Mouse (Mus musculus): ENCODE data around the gene Smarca2.

Gene Smarca2

DNA sequence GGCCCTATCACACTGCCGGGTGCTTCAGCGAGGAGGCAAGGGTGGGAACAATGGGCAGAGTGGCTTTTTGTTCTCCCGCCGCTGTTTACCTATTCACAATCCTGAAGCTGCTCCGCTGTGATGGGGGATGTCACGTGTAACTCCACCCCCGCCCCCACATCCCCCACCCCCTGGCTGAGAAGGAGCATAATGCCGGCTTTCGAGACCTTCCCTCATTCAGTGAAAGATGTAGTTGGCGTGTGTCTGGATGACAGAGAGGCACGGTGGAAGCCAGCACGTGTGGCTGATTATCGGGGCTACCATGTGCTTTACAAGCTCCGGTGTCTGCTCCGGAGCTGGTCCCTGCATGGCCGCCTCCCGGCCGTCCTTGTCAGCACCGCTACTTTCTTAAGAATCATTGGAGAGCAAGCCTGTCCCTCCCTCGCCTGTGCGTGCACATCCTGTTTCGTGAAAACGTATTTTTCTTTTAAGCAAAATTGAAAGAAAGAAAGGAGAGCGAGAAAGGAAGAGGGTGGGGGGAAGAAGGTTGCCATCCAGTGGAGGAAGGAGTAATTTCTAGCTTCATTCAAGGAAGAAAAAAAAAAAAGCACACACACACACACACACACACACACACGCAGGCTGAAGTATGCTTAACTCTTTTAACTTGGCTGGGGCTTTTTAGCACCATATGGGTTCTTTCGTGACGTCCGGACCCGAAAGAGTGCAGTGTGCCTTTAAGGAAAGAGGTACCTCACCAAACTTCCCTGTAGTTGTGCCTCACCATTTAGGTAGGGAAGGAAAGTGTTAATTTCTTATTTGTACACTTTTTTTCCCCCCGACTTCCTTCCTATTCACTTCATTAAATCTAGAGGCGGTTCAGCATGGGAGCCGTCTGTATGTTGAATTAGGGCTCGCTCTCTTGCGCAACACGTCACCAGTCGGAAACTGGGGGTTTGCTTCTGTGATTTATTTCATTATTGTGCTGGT is 143.0 kb downstream of the Smarca2 start:
- no peak for DNase-seq (ENCODE audit: low read depth, low spot score)

DNA sequence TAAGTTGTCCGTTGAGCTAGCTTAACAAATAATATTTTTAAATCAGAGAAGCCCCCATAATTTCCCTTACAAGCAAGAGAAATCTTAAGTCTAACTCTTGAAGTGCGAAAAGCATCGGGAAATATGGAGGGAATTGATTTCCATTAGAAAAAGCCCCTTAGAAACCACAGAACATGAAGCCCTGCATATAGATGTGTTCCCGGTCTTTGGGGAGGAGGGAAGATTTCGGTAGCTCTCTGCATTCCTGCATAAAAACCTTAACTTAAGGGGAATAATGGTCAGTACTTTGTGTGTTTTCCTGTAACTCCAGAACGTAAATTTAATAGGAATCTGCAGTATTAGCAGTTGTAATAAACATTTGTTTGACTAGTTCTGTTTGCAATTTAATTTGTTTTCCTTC is 143.8 kb downstream of the Smarca2 start:
- no peak for DNase-seq (ENCODE audit: low read depth, low spot score)

DNA sequence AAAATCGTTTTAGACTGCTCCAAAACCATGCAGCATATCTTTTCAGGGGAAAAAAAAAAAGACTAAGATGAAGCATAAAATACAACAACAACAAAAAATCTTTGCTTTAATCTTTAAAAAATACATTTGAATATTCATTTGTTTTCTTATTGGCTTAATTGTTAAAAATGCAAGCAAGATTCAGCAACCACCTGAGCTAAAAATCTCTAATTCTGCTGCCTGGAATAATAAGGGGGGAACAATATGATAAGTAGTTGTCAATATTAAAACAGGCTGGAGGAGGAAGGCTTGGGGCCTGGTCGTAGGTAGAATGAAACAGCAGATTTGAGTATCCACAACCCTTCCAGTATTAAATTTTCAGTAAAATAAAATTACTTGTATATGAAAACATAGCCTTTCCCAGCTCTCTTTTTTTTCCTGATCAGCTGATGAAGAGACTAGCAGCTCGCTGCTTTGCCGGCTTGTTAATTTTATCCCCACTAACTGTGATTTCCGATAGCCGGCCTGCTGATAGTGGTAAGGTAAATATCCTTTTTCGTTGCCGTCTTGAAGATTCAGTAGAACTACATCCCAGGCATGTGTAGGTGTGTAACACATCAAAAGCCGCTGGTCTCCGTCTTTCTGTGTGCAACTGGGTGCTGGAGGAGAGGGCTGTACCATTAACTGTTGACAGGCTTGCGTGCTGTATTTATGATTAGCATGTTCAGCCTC is 144.7 kb downstream of the Smarca2 start:
- no peak for DNase-seq (ENCODE audit: low read depth, low spot score)

DNA sequence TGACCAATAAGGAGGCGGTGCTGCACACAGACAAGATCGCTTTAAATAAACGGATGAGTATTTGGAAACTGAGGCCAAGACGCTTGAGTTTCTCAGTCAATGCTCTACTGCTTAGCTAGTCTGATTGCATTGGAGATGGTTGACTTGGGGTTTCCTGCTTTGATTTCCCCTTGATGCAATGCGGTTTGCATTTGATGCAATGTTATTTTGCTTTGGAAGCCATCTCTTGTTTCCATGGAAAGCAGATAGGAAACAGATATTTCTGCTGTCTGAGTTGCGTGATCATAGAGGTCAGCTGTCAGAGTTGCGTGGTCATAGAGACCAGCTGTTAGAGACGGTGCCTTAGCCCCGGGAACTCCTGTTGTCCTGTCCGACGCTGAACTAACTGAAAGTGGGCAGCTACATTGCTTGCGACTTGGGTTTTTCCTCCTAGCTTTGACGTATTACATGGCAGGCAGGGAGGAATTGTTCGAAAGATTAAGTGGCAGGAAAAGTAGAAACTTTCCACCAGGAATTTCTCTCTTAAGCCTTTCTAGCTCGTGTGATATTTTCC is 147.8 kb downstream of the Smarca2 start:
- DNase-seq (ENCODE audit: low read depth, low spot score): no peak

DNA sequence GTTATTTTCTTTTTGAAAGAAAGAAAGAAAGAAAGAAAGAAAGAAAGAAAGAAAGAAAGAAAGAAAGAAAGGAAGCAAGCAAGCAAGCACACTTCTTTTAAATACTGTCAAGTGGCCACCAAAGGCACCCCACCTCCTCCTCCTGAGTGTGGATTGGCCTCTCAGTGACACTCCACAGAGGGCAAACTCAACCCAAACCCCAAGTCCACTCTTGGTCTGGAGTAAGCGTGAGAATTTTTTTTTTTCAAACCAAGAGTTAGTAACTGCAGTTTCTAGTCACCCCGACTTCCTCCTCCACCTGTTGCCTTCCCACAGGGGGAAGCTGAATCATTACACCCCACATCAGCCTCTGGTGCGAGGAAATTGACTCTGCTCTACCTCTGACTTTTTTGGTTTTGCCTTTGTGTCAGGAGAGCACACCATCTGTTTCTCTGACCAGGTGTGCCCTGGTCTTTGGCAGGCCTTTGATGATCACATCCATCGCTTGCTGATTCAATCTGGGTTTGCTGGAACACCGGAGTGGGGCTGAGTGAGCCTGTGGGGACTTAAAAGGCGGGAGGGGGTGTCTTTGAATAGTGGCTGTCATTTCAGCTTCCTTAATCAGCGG is 148.5 kb downstream of the Smarca2 start:
- no peak for DNase-seq (ENCODE audit: low read depth, low spot score)

DNA sequence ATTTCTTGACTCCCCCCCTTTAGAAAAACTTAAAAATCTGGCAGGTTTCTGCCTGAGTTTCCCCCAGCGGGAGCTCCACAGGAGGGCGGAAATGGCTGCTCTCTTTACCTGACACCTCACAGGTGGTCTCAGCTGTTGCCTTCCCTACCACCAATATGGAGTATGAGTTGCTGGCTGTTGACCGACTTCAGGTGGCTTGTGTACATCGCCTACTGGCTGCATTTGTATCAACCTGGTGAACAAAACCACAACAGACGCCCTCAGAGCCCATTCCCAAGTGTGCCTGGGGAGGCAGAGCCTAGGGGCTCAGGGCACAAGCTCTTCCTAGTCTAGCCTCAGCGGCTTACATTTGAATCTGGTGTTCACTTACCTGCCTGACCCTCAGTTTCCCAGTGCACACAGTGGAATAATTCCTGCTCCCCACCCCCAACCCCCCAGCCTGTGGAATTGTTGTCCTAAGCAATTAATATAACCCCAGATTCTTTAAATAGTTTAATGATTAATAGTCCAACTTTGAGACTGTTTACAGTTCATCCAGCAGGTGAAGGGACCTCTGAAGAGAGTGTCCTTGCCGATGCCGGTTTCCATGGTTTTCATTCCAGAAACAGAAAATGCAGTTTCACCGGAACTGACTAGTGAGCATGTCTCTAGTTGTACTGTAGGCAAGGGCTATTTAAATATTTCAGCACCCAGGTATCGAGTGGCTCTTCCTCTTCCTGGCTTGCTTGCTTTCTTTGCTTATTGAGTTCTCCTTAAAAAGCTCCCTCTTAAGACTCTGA is 149.4 kb downstream of the Smarca2 start:
- DNase-seq (ENCODE audit: low read depth, low spot score): no peak

DNA sequence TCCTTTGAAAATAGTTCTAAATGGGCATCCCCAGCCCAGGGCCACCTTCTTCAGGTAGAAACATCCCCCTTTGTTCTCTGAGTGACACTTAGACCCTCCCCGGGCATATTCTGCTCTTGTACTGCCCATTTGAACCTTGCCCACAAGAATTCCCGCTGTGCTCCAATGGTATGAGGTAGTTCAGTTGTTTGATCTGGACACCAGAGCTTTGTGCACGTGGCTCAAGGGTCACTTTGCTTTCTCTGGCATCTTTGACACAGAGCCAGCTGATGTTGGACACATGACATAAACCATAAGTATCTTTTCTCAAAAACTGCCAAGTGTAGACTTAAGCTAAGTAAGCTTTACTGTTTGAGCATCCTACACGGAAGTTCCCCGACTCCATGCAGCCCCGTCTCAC is 151.1 kb downstream of the Smarca2 start:
- DNase-seq (ENCODE audit: low read depth, low spot score): no peak

DNA sequence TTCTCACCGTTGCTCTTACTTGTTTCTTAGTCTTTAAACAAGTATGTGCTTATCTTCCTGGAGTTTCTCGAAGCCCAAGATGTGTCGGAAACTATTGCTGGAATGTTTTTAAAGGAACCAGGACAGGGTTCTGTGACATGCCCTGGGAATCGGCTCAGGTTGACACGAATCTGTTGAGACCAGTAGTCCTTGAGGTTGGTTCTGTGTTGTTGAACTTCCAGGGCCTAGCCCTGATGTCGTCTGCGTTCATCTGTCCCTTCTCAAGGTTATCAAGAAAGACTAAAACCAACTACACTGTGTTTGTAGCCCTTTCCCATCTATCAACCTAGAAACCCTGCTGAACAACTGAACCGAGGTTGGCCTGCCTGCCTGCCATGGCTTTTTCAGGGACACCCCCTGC is 151.5 kb downstream of the Smarca2 start:
- no peak for DNase-seq (ENCODE audit: low read depth, low spot score)

DNA sequence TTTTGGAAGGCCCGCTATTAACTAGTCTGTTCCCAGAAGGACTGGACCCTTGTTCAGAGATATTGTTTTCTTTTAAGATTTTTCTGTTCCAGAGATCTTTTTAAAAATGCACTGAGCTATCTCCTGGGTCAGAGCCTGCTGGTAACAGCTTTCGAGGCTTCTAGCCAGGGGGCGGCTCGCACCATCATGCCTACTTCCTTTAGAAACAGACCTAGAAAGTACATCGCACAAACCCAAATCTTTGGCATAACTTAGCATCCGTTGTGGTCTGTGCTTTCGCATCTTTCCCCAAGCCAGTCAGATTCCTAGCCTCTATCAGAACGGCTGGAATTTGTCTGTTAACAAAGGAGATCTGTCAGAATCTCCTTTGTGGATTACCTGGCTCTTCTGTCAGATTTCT is 153.3 kb downstream of the Smarca2 start:
- DNase-seq (ENCODE audit: low read depth, low spot score): no peak

DNA sequence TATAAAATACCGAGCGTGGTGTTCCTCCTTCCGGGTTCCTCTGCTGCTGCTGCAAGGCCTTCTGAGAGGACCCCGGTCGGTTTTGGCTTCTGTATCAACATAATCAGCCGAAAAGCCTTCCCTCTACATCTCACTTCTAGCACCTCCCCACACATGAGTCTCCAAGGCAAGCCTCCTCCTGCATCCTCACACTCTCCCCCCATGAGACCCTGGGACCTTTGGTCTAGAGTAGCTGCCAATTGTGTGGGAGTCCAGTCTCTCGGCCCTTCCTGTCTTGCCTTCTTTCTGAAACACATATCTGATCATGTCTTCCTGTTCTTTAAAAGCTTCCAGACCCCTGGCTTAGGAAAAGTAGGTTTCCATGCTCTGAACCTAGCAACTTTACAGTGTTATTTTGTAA is 153.8 kb downstream of the Smarca2 start:
- no peak for DNase-seq (ENCODE audit: low read depth, low spot score)

DNA sequence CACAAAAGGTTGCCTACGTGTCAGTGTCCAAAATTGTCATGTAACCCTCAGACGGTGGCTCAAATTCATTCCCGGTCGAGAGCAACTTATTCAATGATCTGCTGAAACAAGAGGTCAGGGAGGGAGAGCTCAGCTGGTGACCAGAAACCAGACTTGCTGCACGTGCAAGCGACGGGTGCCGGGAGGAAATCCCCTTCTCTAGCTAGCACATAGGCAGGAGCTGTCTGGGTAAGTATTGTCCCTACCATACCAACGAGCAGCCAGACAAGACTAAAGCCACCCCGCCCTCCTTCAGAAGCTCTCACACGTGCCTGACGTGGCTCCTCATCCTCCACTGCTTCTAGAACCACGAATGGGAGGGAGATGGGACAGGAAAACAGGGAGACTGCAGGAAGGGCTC is 154.4 kb downstream of the Smarca2 start:
- no peak for DNase-seq (ENCODE audit: low read depth, low spot score)

DNA sequence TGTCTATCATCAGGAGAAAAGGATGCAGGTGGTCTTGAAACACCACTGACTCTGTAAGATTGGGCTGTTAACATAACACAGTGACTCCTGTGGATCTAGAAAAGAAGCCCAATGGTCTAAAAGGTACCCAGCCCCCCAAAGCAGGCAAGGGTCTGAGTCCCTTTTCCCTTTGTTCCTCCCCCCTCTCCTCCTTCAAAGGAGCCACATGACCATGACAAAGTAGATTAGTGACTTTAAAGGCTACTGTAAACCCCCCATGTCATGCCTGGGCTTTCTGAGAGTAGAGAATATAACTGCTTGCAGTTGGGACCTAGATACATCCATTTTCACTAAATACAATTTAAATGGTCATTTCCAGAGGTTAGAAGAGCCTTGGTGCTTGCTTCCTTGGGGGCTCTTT is 156.4 kb downstream of the Smarca2 start:
- no peak for DNase-seq (ENCODE audit: low read depth, low spot score)

DNA sequence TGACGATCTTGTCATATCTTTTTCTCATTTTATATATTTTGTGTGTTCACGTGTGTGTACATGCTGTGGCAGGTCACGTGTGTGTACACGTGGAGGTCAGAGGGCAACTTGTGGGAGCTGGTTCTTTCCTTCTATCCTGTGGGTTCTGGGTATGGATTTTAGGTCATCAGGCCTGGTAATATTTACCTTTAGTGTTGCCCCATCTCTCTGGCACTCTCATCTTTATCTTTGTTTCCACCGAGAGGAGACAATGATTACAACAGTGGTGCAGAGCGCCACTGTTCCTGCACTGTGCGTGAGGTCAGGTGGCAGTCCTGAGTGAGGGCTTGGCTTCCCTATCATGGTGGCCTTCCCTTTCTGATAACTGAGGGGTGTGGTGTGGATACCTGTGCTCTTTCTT is 160.6 kb downstream of the Smarca2 start:
- DNase-seq (ENCODE audit: low read depth, low spot score): no peak

DNA sequence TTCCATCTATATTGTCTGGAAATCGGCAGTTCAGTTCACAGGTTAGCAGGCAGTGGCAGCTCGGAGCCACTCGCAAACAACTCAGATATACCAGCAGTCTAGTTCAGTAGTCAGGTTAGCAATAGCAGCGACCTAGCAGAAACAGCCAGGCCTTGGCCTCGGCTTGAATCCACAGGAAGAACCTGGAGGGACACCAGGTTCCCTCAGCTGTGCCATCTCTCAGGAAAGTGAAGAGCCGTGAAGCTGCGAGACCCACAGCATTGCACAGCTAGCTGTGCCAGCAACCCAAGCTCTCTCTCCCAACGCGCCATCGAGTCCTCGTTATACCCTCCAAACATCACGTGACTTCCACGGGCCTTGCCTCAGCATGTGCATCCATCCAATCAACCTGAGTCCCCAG is 162.6 kb downstream of the Smarca2 start:
- DNase-seq (ENCODE audit: low read depth, low spot score): no peak

DNA sequence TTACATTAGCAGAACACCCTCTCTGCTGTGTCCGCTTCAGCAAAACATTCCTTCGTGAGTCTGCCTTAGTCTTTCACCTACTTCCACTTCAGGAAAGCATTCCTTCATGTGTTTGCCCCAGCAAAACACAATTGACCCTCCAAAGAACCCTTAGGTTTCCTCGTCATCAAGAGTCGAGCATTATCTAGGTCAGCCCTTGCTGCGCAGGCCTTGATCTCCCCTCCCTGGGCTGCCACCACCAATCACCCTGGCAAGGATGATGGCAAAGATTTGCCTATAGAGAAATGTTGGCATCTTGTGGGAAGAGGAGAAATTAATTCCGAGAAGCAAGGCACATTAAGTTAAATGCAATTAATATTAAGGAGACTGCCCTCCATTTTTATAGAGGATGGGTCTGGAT is 163.1 kb downstream of the Smarca2 start:
- no peak for DNase-seq (ENCODE audit: low read depth, low spot score)

DNA sequence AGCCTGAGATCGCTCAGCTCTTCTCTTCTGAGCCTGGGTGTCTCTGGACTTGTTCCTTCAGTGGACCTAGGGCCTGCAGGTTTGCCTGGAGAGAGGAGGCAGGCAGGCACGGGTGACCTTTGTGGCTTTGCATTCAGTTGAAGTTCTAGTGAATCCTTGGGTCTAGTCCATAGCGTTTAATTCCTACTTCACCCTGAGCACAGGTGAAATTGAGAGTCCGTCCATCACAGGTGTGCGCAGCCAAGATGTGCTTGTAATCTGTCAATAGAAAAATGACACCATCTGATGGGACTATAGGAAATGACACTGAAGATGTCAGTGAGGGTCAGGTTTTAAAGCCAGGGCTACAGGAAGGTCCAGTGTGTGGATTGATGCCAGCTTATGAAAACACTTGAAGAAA is 164.0 kb downstream of the Smarca2 start:
- no peak for DNase-seq (ENCODE audit: low read depth, low spot score)

DNA sequence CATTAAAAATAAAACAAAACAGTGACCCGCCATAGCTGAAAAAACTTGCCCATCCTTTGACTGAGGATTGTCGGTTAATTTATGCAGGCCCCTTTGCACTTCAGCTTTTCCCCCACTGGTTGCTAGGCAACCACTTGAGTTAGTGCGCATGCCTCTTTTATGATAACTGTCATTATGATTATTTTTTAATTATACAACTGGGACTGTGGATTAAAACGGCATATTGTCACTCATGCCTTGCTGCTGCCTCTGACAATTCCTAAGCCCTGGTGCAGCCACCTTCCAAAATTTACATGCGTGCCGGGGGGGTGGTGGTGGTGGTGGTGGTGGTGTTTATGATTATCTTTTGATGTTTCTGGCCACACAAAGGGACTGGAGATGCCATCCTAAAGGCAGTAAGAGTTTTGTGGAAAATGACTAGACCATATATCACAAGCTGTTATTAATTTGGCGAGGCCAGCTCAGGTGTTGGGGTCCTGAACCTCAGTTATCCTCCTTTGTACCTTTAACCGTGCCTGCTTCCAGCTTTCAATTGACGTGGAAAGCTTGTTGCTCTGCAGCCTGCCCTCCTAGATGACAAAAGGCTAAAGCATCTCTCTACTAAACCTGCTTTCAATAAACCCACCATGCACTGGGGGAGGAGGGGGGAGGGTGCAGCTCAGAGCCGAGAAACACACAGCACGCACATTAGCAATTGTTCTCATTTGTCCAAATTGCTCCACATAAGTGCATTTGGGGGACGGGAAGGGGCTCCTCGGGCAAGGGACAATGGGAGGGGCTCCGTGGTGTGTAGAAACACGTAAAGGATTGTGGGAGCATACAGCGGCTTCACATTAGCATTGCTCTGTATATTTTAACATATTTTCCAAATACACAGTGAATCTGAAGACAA is 165.0 kb downstream of the Smarca2 start:
- no peak for DNase-seq (ENCODE audit: low read depth, low spot score)

DNA sequence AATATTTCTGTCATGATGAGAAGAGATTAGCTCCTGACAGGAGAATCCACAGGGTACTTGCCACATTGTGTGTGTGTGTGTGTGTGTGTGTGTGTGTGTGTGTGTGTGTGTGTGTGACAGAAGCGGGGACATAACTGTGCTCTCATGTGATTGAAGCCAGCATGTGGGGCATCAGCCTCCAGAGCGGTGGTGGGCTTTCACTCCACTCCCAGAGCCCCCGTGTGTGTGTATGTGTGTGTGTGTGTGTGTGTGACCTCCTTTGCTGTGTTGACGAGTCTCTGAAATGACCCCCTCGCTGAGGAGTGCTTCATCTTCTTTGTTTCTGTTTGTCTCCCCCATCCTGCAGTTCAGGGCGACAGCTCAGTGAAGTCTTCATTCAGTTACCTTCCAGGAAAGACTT is 165.7 kb downstream of the Smarca2 start:
- DNase-seq (ENCODE audit: low read depth, low spot score): no peak

DNA sequence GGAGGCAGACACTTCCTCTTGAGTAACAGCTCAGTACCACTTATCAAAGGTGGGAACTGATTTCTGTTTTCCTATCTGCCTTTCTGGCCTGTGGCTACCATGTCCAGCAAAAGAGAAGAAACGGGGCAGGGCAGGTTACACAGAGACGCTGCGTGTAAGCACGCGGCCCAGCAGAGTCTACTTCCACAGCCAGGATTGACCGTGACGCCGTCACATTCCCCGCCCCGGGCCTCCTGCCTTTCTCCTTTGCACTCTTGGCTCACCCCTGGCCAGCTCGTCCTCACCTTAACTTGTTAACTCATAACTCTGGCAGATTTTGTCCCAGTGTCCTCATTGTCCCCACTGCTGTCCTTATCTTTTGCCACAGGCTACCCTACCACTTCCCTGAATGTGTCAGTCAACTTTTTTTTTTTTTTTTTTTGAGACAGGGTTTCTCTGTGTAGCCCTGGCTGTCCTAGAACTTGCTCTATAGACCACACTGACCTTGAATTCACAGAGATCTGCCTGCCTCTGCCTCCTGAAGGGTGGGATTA is 167.3 kb downstream of the Smarca2 start:
- DNase-seq (ENCODE audit: low read depth, low spot score): no peak

All from c-Kit-negative CD71-positive TER-119-positive erythroid progenitor cells, embryonic 14.5 days (primary cell).